Mouse (Mus musculus) intestine, embryonic 14.5 days (tissue): ENCODE measurements around the gene 4931428L18Rik. TPM values are rescaled to one million over a fixed set of nuclear protein-coding genes. Genes with fewer than 3 reads are reported as not detected.

Experiments
- ATAC-seq: fragments of 200-750 bp; cut with Nextera tagmentation; replicated peaks from 2 replicates; pipeline ENCODE4 v1.8.0; 2017; ENCODE audit warnings: low read depth, moderate number of reproducible peaks, moderate TSS enrichment, moderate library complexity; ENCODE audit not compliant: low FRiP score, low TSS enrichment
- DNase-seq: peaks from one replicate; pipeline ENCODE4 v3.0.0-alpha.2; 2018; ENCODE audit warnings: low spot score
- H3K27ac ChIP-seq: fragments of 300-500 bp; sonication (generic); 2 replicates; pipeline ENCODE4 v1.5.1; 2014; ENCODE audit warnings: low read depth, mild to moderate bottlenecking, control low read depth
- H3K27me3 ChIP-seq: fragments of 300-500 bp; sonication (generic); replicated peaks from 2 replicates; pipeline ENCODE4 v1.6.1; 2014; ENCODE audit warnings: low read length, control low read depth; ENCODE audit not compliant: control insufficient read depth, insufficient read depth
- H3K36me3 ChIP-seq: fragments of 300-500 bp; sonication (generic); 2 replicates; pipeline ENCODE4 v1.6.1; 2014; ENCODE audit warnings: low read length, control low read depth; ENCODE audit not compliant: control insufficient read depth, insufficient read depth
- H3K4me1 ChIP-seq: fragments of 300-500 bp; sonication (generic); replicated peaks from 2 replicates; pipeline ENCODE4 v1.6.1; 2014; ENCODE audit warnings: low read length, control low read depth, mixed read lengths; ENCODE audit not compliant: control insufficient read depth, insufficient read depth
- H3K4me2 ChIP-seq: fragments of 300-500 bp; sonication (generic); 2 replicates; pipeline ENCODE4 v1.6.1; 2014; ENCODE audit warnings: low read length
- H3K4me3 ChIP-seq: fragments of 300-500 bp; sonication (generic); 2 replicates; pipeline ENCODE4 v1.5.1; 2014; ENCODE audit warnings: low read depth, low read length, control low read depth, mixed read lengths
- H3K9ac ChIP-seq: fragments of 300-500 bp; sonication (generic); 2 replicates; pipeline ENCODE4 v1.6.1; 2014; ENCODE audit warnings: mild to moderate bottlenecking, low read length
- H3K9me3 ChIP-seq: fragments of 300-500 bp; sonication (generic); 2 replicates; pipeline ENCODE4 v1.6.1; 2016; ENCODE audit warnings: low read length, control low read depth; ENCODE audit not compliant: control insufficient read depth
- WGBS: fragments of 180-500 bp; shearing (Covaris S2); extraction: QIAGEN DNeasy Blood & Tissue Kit; methylation state at CpG from one replicate; pipeline ENCODE4 v1.1.7; 2014; 5-methylcytosine and 5-hydroxymethylcytosine counted together
- polyA plus RNA-seq: library from polyadenylated mRNA; unstranded; fragments of >200 nt; fragmentation: Nextera tagmentation; extraction: Ambion mirVana; gene quantifications from 2 replicates; pipeline ENCODE4 v1.2.1, GENCODE M21; 2014

Gene 4931428L18Rik
- polyA plus RNA-seq, 1 experiment from 2014 or later = not detected

- Histone ChIP-seq H3K36me3 (no peaks in the 10 kb centered on the region), H3K4me2 (no peak overlapping the region), H3K4me3 (no peak overlapping the region), H3K27me3 (no peaks in the 10 kb centered on the region), H3K27ac (no peak overlapping the region; the same call in 1 of the 2 replicates), H3K9me3 (no peaks in the 10 kb centered on the region), H3K4me1 (peaks cover 7% of the 10 kb centered on the region; the same call in 1 of the 2 replicates), H3K9ac (no peak overlapping the region)
- DNase-seq (no peak), ATAC-seq (no peak)
- WGBS = 63% methylated on average over 5 of the region's 5 CpGs
These were observed 126.6 kb downstream of the 4931428L18Rik start for GRCm38 (mm10) chr1:31095706-31096465.

- no peaks in the 10 kb centered on the region for H3K9me3 ChIP-seq
- DNase-seq = no peak
These were observed 127.7 kb downstream of the 4931428L18Rik start for GRCm38 (mm10) chr1:31094792-31095191.

GRCm38 (mm10) chr1:31093939-31094338 lies 128.5 kb downstream of the 4931428L18Rik start:
- no peak overlapping the region for H3K4me2 ChIP-seq
- peaks cover 7% of the 10 kb centered on the region; the same call in 1 of the 2 replicates for H3K4me1 ChIP-seq
- no peaks in the 10 kb centered on the region for H3K27me3 ChIP-seq
- 73% methylated on average over 1 of the region's 1 CpGs for WGBS
- no peaks in the 10 kb centered on the region for H3K36me3 ChIP-seq
- H3K9ac ChIP-seq = no peak overlapping the region
- no peak overlapping the region for H3K27ac ChIP-seq
- no peak overlapping the region for H3K4me3 ChIP-seq
- ATAC-seq = no peak
- no peak for DNase-seq
- H3K9me3 ChIP-seq = no peaks in the 10 kb centered on the region

More at GRCm38 (mm10) chr1:31094792-31095191, 127.7 kb downstream of the 4931428L18Rik start:
- H3K36me3 ChIP-seq = no peaks in the 10 kb centered on the region
- no peak overlapping the region for H3K9ac ChIP-seq
- no peak overlapping the region for H3K4me3 ChIP-seq
- H3K4me2 ChIP-seq = no peak overlapping the region
- no peaks in the 10 kb centered on the region for H3K27me3 ChIP-seq
- H3K4me1 ChIP-seq = peaks cover 7% of the 10 kb centered on the region; the same call in 1 of the 2 replicates
- no peak overlapping the region for H3K27ac ChIP-seq
- ATAC-seq = peak; percentile 83
- WGBS = 48% methylated on average over 3 of the region's 3 CpGs

GRCm38 (mm10) chr1:31088686-31089085 lies 133.8 kb downstream of the 4931428L18Rik start:
- Histone ChIP-seq H3K4me2 (no peak overlapping the region), H3K4me3 (no peak overlapping the region), H3K36me3 (no peaks in the 10 kb centered on the region), H3K27ac (no peak overlapping the region), H3K4me1 (no peaks in the 10 kb centered on the region), H3K27me3 (no peaks in the 10 kb centered on the region), H3K9ac (no peak overlapping the region), H3K9me3 (no peaks in the 10 kb centered on the region)
- 68% methylated on average over 4 of the region's 4 CpGs for WGBS
- DNase-seq (no peak), ATAC-seq (no peak)

GRCm38 (mm10) chr1:31072523-31073370 lies 149.7 kb downstream of the 4931428L18Rik start:
- Histone ChIP-seq H3K9me3 (no peaks in the 10 kb centered on the region), H3K36me3 (no peaks in the 10 kb centered on the region), H3K27me3 (no peaks in the 10 kb centered on the region), H3K4me2 (no peak overlapping the region), H3K9ac (no peak overlapping the region), H3K4me1 (no peaks in the 10 kb centered on the region), H3K4me3 (no peak overlapping the region), H3K27ac (no peak overlapping the region)
- ATAC-seq = no peak
- DNase-seq = no peak
- WGBS = 40% methylated on average over 6 of the region's 6 CpGs

- Histone ChIP-seq H3K9me3 (no peaks in the 10 kb centered on the region), H3K36me3 (no peaks in the 10 kb centered on the region), H3K27me3 (no peaks in the 10 kb centered on the region), H3K4me2 (no peak overlapping the region), H3K9ac (no peak overlapping the region), H3K4me3 (no peak overlapping the region), H3K27ac (no peak overlapping the region), H3K4me1 (no peaks in the 10 kb centered on the region)
- DNase-seq = no peak
- 89% methylated on average over 2 of the region's 2 CpGs for WGBS
- no peak for ATAC-seq
These were observed 151.3 kb downstream of the 4931428L18Rik start for GRCm38 (mm10) chr1:31071209-31071608.

- no peak overlapping the region for H3K9ac ChIP-seq
- WGBS = 75% methylated on average over 12 of the region's 12 CpGs
- H3K27me3 ChIP-seq = no peaks in the 10 kb centered on the region
These were observed 157.4 kb downstream of the 4931428L18Rik start for GRCm38 (mm10) chr1:31064817-31065740.

GRCm38 (mm10) chr1:31059806-31060205 lies 162.7 kb downstream of the 4931428L18Rik start:
- peaks cover 5% of the 10 kb centered on the region; the same call in 1 of the 2 replicates for H3K4me1 ChIP-seq
- H3K27ac ChIP-seq = no peak overlapping the region
- no peak overlapping the region for H3K4me2 ChIP-seq
- no peak overlapping the region for H3K9ac ChIP-seq
- 69% methylated on average over 4 of the region's 4 CpGs for WGBS
- H3K27me3 ChIP-seq = no peaks in the 10 kb centered on the region
- no peak for DNase-seq
- H3K36me3 ChIP-seq = no peaks in the 10 kb centered on the region
- H3K4me3 ChIP-seq = no peak overlapping the region
- no peaks in the 10 kb centered on the region for H3K9me3 ChIP-seq
- ATAC-seq = no peak

More at GRCm38 (mm10) chr1:31064817-31065740, 157.4 kb downstream of the 4931428L18Rik start:
- H3K4me1 ChIP-seq = no peaks in the 10 kb centered on the region
- H3K4me3 ChIP-seq = no peak overlapping the region
- DNase-seq = no peak
- H3K27ac ChIP-seq = no peak overlapping the region
- no peak for ATAC-seq
- no peaks in the 10 kb centered on the region for H3K36me3 ChIP-seq
- no peak overlapping the region for H3K4me2 ChIP-seq
- no peaks in the 10 kb centered on the region for H3K9me3 ChIP-seq
